Mouse (Mus musculus) testis, adult 2 months (tissue): ENCODE results near the gene 1700018B08Rik. TPM values are rescaled to one million over a fixed set of nuclear protein-coding genes. Genes with fewer than 3 reads are reported as not detected.

Experiments
- H3K27ac ChIP-seq: fragments of 200-500 bp; 2 replicates; pipeline ENCODE4 v1.5.1; 2012; ENCODE audit warnings: low read depth, low read length; ENCODE audit not compliant: control insufficient read depth, insufficient read depth
- H3K27me3 ChIP-seq: fragments of 200-500 bp; 2 replicates; pipeline ENCODE4 v1.6.1; 2012; ENCODE audit warnings: mild to moderate bottlenecking, low read length, moderate library complexity; ENCODE audit not compliant: control insufficient read depth, insufficient read depth
- H3K36me3 ChIP-seq: fragments of 200-500 bp; 2 replicates; pipeline ENCODE4 v1.6.1; 2012; ENCODE audit warnings: mild to moderate bottlenecking, low read length; ENCODE audit not compliant: control insufficient read depth, insufficient read depth
- H3K4me1 ChIP-seq: fragments of 200-500 bp; 2 replicates; pipeline ENCODE4 v1.6.1; 2012; ENCODE audit warnings: low read length; ENCODE audit not compliant: control insufficient read depth, insufficient read depth
- H3K4me3 ChIP-seq: fragments of 200-500 bp; 2 replicates; pipeline ENCODE4 v1.5.1; 2012; ENCODE audit warnings: low read depth, mild to moderate bottlenecking, low read length, moderate library complexity, mixed read lengths; ENCODE audit not compliant: control insufficient read depth
- CTCF ChIP-seq: fragments of 200-500 bp; IDR thresholded peaks from 2 replicates; pipeline ENCODE4 v1.5.1; 2012; ENCODE audit warnings: low read depth, mild to moderate bottlenecking, inconsistent platforms, low read length, moderate library complexity; ENCODE audit not compliant: control insufficient read depth, insufficient read depth, insufficient replicate concordance
- POLR2A ChIP-seq: fragments of 200-500 bp; IDR thresholded peaks from 2 replicates; pipeline ENCODE4 v1.6.1; 2012; ENCODE audit warnings: low read depth, mild to moderate bottlenecking, inconsistent platforms, low read length, moderate library complexity; ENCODE audit not compliant: control insufficient read depth
- polyA plus RNA-seq: library from polyadenylated mRNA; depleted of rRNA; stranded (reverse); fragments of >200 nt; gene quantifications from 2 replicates; pipeline ENCODE4 v1.2.3, GENCODE M21; 2012

1700018B08Rik gene
- polyA plus RNA-seq, 1 experiment, result 438 TPM

GRCm38 (mm10) chr8:121551065-121551985, 7.2 kb upstream of the 1700018B08Rik start:
- Histone ChIP-seq H3K4me3 (no peak overlapping the region), H3K27ac (no peak overlapping the region), H3K27me3 (no peaks in the 10 kb centered on the region), H3K4me1 (no peaks in the 10 kb centered on the region), H3K36me3 (no peaks in the 10 kb centered on the region)
- TF ChIP-seq POLR2A, result no peak
- no peak for TF ChIP-seq CTCF

DNA sequence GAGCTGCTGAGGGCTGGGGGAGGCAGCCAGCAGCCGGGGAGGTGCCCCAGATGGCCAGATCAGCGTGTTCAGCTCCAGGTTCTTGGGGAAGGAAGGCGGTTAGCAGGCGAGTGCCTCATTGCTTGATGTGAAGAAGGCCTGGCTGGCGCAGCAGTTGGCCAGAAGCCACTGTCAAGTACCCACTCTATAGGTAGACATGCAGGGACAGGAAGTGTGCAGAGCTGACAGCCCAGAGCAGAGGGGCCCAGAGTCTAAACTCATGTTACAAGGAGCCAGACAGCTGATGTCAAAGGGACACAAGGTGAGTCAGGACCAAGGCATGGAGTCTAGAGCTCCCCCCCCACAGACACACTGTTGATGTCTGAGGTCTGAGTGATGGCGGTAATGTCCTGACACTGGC, 5.9 kb upstream of the 1700018B08Rik start:
- no peak for TF ChIP-seq POLR2A
- no peak for TF ChIP-seq CTCF
- no peak overlapping the region for H3K4me3 ChIP-seq
- H3K27ac ChIP-seq, result no peak overlapping the region
- H3K27me3 ChIP-seq, result no peaks in the 10 kb centered on the region
- no peaks in the 10 kb centered on the region for H3K4me1 ChIP-seq
- H3K36me3 ChIP-seq, result no peaks in the 10 kb centered on the region

DNA sequence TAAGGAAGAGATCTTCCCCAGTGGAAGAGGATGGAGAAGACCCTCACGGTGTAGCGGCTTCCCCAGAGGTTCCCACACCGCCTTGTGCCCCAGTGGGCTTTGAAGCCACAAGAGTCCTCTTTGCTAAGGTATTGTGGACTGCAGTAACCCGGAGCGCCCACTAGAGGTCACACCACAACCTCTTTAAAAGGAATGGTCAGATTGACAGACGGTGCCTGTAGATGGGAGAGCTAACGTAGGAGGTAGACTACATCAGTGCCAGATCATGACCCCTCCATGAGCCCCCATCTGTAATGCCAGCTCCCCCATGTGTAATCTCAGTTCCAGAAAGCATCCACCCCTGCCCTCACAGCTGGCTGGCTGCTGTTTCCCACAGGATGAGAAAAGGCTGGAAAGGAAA, 3.0 kb upstream of the 1700018B08Rik start:
- peaks cover 9% of the 10 kb centered on the region for H3K4me1 ChIP-seq
- no peak overlapping the region for H3K27ac ChIP-seq
- no peaks in the 10 kb centered on the region for H3K27me3 ChIP-seq
- no peak overlapping the region for H3K4me3 ChIP-seq
- no peaks in the 10 kb centered on the region for H3K36me3 ChIP-seq
- TF ChIP-seq CTCF (peak; percentile 63; the same call in 1 of the 2 replicates), POLR2A (no peak)

DNA sequence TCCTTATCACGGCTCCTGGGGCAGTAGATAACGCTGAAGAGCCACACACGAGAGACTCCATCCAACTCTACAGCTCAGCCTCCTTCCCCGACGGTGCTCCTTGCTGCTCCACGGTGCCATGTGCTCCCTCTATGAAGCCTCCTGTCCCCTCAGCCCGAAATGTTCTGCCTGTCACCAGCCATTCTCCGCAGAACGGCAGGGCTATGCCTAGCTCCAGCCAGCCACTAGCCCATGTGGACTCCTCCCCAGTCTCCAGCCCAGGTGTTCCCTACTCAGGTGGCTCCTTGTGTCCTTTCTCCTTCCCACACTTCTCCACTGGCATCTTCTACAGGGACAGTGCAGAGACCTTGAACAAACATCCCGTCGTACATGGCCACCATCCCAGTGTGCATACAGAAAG, 816 bp upstream of the 1700018B08Rik start:
- Histone ChIP-seq H3K4me1 (peaks cover 17% of the 10 kb centered on the region), H3K36me3 (no peaks in the 10 kb centered on the region)
- TF ChIP-seq CTCF (no peak), POLR2A (no peak)

DNA sequence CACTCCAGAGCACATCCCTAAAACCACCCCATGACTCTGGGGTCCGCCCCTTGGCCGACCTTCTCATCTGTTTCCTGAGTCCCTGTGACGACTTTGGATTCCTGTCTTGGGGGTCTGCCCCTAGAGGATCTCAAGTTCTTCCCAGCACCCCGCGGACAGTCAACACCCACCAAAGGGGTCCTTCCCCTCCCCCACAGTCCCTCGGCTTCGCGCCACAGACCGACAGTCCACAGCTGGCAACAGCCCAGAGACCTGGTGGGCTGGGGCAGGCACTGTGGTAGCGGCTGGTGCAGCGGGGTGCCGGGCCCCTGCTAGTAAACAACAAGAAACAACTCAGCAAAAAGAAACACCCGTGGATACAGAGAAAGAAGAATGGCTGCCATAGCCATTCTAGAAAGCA, 1.2 kb downstream of the 1700018B08Rik start:
- Histone ChIP-seq H3K27ac (no peak overlapping the region; the same call in 1 of the 2 replicates), H3K27me3 (no peaks in the 10 kb centered on the region), H3K36me3 (no peaks in the 10 kb centered on the region), H3K4me3 (peak overlapping the region; percentile 95), H3K4me1 (peaks cover 17% of the 10 kb centered on the region)
- TF ChIP-seq CTCF (no peak), POLR2A (no peak)

More for the DNA sequence above, 816 bp upstream of the 1700018B08Rik start:
- Histone ChIP-seq H3K4me3 (peak overlapping the region; percentile 66), H3K27ac (no peak overlapping the region), H3K27me3 (no peaks in the 10 kb centered on the region)

DNA sequence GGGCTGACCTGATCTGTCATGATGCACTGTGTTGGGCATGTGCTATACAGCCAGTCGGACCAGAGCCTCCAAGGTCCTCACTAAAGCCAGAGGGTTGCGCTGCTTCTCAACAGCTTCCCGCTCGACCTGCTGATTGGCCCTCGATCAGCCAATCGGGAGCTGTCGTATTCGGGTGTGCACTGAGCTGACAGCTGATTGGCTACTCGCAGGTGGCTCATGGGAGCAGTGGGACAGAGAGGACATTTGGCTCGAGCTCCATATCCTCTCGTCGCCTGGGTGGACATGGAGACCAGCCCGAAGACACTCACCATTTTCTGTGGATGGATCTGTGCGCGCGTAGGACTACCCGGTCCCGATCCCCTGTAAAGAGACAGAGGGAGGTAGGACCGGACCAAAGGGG, 2.3 kb downstream of the 1700018B08Rik start:
- Histone ChIP-seq H3K27me3 (no peaks in the 10 kb centered on the region), H3K4me1 (peaks cover 17% of the 10 kb centered on the region), H3K36me3 (no peaks in the 10 kb centered on the region), H3K27ac (peak overlapping the region; percentile 75; the same call in 1 of the 2 replicates), H3K4me3 (peak overlapping the region; percentile 95)
- TF ChIP-seq POLR2A (peak; percentile 74), CTCF (no peak)

- Histone ChIP-seq H3K27me3 (no peaks in the 10 kb centered on the region), H3K4me1 (no peaks in the 10 kb centered on the region; the same call in 1 of the 2 replicates), H3K27ac (no peak overlapping the region), H3K4me3 (no peak overlapping the region), H3K36me3 (no peaks in the 10 kb centered on the region)
- peak; percentile 69; the same call in 1 of the 2 replicates for TF ChIP-seq CTCF
- TF ChIP-seq POLR2A, result no peak
Observed at GRCm38 (mm10) chr8:121532381-121532780, 11.7 kb downstream of the 1700018B08Rik start.
